Mouse (Mus musculus) stomach, adult 2 months (tissue): ENCODE measurements around the gene Olfr406. TPM values are rescaled to one million over a fixed set of nuclear protein-coding genes. Genes with fewer than 3 reads are reported as not detected.

ENCODE experiments used
- polyA plus RNA-seq: library from polyadenylated mRNA; depleted of rRNA; stranded (reverse); fragments of >200 nt; gene quantifications from 2 replicates; pipeline ENCODE4 v1.2.3, GENCODE M21; 2012; rRNA removed

Gene Olfr406
- not detected in 2 replicates for polyA plus RNA-seq

DNA sequence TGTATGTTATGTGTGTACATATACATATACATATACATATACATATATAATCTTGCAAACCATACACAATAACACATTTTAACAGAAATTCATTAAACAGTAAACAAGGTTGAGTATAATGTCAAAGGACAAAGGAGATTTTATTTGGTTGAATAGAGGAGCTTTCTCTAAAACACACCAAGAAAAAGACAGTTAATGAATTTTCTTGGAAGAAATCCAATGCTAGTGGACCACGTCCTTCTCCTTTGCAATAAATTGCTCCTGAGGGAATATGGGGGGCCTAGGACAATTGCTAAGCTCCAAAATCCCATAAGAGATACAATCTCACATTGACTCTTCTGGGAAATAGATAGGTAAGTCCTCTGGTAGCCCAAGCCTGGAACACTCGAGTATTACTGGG lies at the start of gene Olfr406:
Gene Olfr406 (plus strand): TSS at position 301 of the 400 bp plus-strand sequence.

DNA sequence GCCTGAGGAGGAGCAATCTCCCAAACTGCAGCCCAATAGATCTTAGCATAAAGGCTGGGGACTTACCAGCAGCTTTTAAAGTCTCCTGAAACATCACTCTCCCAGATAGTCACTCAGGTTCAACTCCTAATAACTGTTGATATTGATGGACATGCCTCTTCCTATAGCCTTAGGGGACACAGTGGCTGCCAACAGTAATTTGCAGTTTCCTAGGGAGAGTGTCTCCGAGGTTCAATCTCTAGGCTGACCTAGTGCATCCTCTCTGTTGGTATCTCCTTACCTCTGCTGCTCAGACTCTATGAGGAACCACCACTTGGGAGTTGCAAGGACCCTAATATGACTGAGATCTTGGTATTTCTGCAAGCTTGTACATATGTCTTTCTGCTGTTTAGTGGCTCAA lies 48.3 kb upstream of the Olfr406 start, which contains the start of gene Olfr43:
Gene Olfr43 (minus strand): TSS at position 101 of the 400 bp plus-strand sequence.

DNA sequence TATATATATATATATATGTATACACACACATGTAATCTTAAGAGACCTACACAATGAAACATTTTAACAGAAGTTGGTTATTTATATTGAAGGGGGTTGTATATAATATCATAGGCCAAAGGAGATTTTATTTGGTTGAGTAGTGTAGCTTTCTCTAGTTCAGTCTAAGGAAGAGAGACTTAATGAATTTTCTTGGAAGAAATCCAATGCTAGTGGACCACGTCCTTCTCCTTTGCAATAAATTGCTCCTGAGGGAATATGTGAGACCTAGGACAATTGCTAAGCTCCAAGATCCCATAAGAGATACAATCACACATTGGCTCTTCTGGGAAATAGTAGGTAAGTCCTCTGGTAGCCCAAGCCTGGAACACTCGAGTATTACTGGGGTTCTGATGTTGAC lies 23.8 kb downstream of the Olfr406 start, which contains the start of gene Olfr59:
Gene Olfr59 (plus strand): TSS at position 301 of the 400 bp plus-strand sequence.

Other genes starting within 250 kb of the Olfr406 start
- gene Olfr139, start 203.3 kb upstream of the Olfr406 start, polyA plus RNA-seq, result not detected in 2 replicates
- not detected in 2 replicates for gene Olfr399, start 203.2 kb upstream of the Olfr406 start, polyA plus RNA-seq
- not detected in 2 replicates for gene Zfp616, start 189.9 kb upstream of the Olfr406 start, polyA plus RNA-seq
- gene Olfr401, start 146.1 kb upstream of the Olfr406 start, polyA plus RNA-seq, result not detected in 2 replicates
- gene Olfr402, start 106.3 kb upstream of the Olfr406 start, polyA plus RNA-seq, result not detected in 2 replicates
- gene Olfr403, start 73.6 kb upstream of the Olfr406 start, polyA plus RNA-seq, result not detected in 2 replicates
- gene Olfr43, start 48.4 kb upstream of the Olfr406 start, polyA plus RNA-seq, result not detected in 2 replicates
- gene Olfr59, start 23.9 kb downstream of the Olfr406 start, polyA plus RNA-seq, result not detected in 2 replicates
- gene Olfr410, start 78.2 kb downstream of the Olfr406 start, polyA plus RNA-seq, result not detected in 2 replicates
- not detected in 2 replicates for gene Olfr411, start 92.8 kb downstream of the Olfr406 start, polyA plus RNA-seq
- not detected in 2 replicates for gene Olfr412, start 102.3 kb downstream of the Olfr406 start, polyA plus RNA-seq